Comparison of ENCODE assay signal across 13 mouse cellular contexts in genomic region chrX:75082351-75082750, GRCm38 (mm10). TPM values are rescaled to one million over a fixed set of nuclear protein-coding genes. Genes with fewer than 3 reads are reported as not detected.
DNase-seq lines count a peak whose midpoint lies in the region; ATAC-seq and TF ChIP-seq lines count a peak whose summit lies in the region.
"Had no signal": no experiment of that assay in that cellular context is flagged by ENCODE, and none has a peak within 500 bp of the region (broad histone marks: within the 10 kb centered on the region; RNA-seq: fewer than 3 reads in every experiment).

No protein-coding gene starts in this region.

- H3K4me1 ChIP-seq in kidney, postnatal 0 days (replicated peaks; ENCODE audit: insufficient read depth, low read length): no peaks in the 10 kb centered on the region
- no peaks in the 10 kb centered on the region for H3K4me1 ChIP-seq in kidney, embryonic 15.5 days
- H3K4me1 ChIP-seq: heart, embryonic 10.5 days had no signal

- no peaks in the 10 kb centered on the region for H3K36me3 ChIP-seq in kidney, postnatal 0 days (ENCODE audit: insufficient read depth, low read length)
- no peaks in the 10 kb centered on the region for H3K36me3 ChIP-seq in kidney, embryonic 15.5 days
- H3K36me3 ChIP-seq: heart, embryonic 10.5 days had no signal

- no peak overlapping the region for H3K4me3 ChIP-seq in kidney, postnatal 0 days (replicated peaks; ENCODE audit: low read depth, low read length)
- H3K4me3 ChIP-seq in kidney, embryonic 15.5 days (replicated peaks): no peak overlapping the region
- H3K4me3 ChIP-seq: heart, embryonic 10.5 days; layer of hippocampus, adult 2 months; megakaryocyte, embryonic 14.5 days had no signal

- DNase-seq in kidney, postnatal 0 days (ENCODE audit: low spot score): no peak
- peak; percentile 48 for DNase-seq in 416B (ENCODE audit: low read depth)
- DNase-seq in B cell, adult 2 months: peak; percentile 31 to 50
- DNase-seq in right cerebral cortex, postnatal 4 days: no peak
- no peak for DNase-seq in cerebellum, postnatal 36 days
- DNase-seq: cerebellum, adult 9-11 months had no signal

- 52% methylated on average over 2 of the region's 2 CpGs for WGBS in kidney, postnatal 0 days
- 63% methylated on average over 2 of the region's 2 CpGs for WGBS in kidney, embryonic 15.5 days

- no peak overlapping the region for H3K9ac ChIP-seq in kidney, postnatal 0 days (ENCODE audit: low read depth, low read length)
- H3K9ac ChIP-seq in kidney, embryonic 15.5 days: no peak overlapping the region

- H3K9me3 ChIP-seq in kidney, postnatal 0 days (replicated peaks; ENCODE audit: low read length): no peaks in the 10 kb centered on the region
- no peaks in the 10 kb centered on the region for H3K9me3 ChIP-seq in kidney, embryonic 15.5 days (replicated peaks)
- H3K9me3 ChIP-seq: heart, embryonic 10.5 days; megakaryocyte, embryonic 14.5 days had no signal

- H3K27me3 ChIP-seq in kidney, postnatal 0 days (ENCODE audit: insufficient read depth, low read length): no peaks in the 10 kb centered on the region
- H3K27me3 ChIP-seq in kidney, embryonic 15.5 days: no peaks in the 10 kb centered on the region

- H3K4me2 ChIP-seq in kidney, postnatal 0 days (ENCODE audit: low read length): no peak overlapping the region
- no peak overlapping the region for H3K4me2 ChIP-seq in kidney, embryonic 15.5 days

- H3K27ac ChIP-seq in kidney, postnatal 0 days: no peak overlapping the region
- no peak overlapping the region for H3K27ac ChIP-seq in kidney, embryonic 15.5 days
- H3K27ac ChIP-seq: heart, embryonic 10.5 days; layer of hippocampus, adult 2 months had no signal

- no peak for ATAC-seq in kidney, postnatal 0 days (replicated peaks; ENCODE audit: low FRiP score, low read depth)
- no peak for ATAC-seq in kidney, embryonic 15.5 days (replicated peaks; ENCODE audit: low FRiP score)
- ATAC-seq in erythroid progenitor cell, adult 5-6 weeks (replicated peaks; ENCODE audit: low FRiP score, poor library complexity, severe bottlenecking): 0 out of 2 replicates have a peak, but pooled peaks have one; percentile 56
- no peak for ATAC-seq in activated CD4-positive, CD25-positive, alpha-beta regulatory T cell, adult 4 months
- ATAC-seq: inflammation-experienced regulatory T-cells, adult 6 months had no signal

- peak; percentile 23; the same call in 1 of the 2 replicates for TF ChIP-seq CTCF in kidney, postnatal 0 days (IDR thresholded peaks at IDR 0.05; ENCODE audit: low read depth)

RNA-seq across cellular contexts. Expression of gene Gab3, which starts 2.9 kb away (rescaled TPM):
- polyA plus RNA-seq in kidney, postnatal 0 days (2015; fragmentation: Nextera tagmentation; extraction: Ambion mirVana): 1.1 and 1.4 TPM in 2 replicates
- polyA plus RNA-seq in kidney, embryonic 15.5 days (2015; fragmentation: Nextera tagmentation; extraction: Ambion mirVana): 1.9 and 2.4 TPM in 2 replicates
- 8.0 and 14.8 TPM in 2 replicates for total RNA-seq in erythroid progenitor cell, adult 5-6 weeks (2015; ENCODE audit: low replicate concordance)
- 10.7 and 20.9 TPM in 2 replicates for total RNA-seq in erythroid progenitor cell, adult 5-6 weeks (2017; ENCODE audit: low replicate concordance)
- 10 to 100 TPM; 14.8 to 15.7 TPM for polyA plus RNA-seq in activated CD4-positive, CD25-positive, alpha-beta regulatory T cell, adult 4 months (2017; shearing (Covaris generic))

RNA-seq across cellular contexts. Expression of gene Dkc1, which starts 13.3 kb away (rescaled TPM):
- polyA plus RNA-seq in kidney, postnatal 0 days (2015; fragmentation: Nextera tagmentation; extraction: Ambion mirVana): 64.3 and 82.5 TPM in 2 replicates
- 144 and 173 TPM in 2 replicates for polyA plus RNA-seq in kidney, embryonic 15.5 days (2015; fragmentation: Nextera tagmentation; extraction: Ambion mirVana)
- total RNA-seq in erythroid progenitor cell, adult 5-6 weeks (2015; ENCODE audit: low replicate concordance): 33.5 and 54.5 TPM in 2 replicates
- 53.9 and 107 TPM in 2 replicates for total RNA-seq in erythroid progenitor cell, adult 5-6 weeks (2017; ENCODE audit: low replicate concordance)
- polyA plus RNA-seq in activated CD4-positive, CD25-positive, alpha-beta regulatory T cell, adult 4 months (2017; shearing (Covaris generic)): 100 to 1,000 TPM; 118 to 126 TPM

RNA-seq across cellular contexts. Expression of gene Mpp1, which starts 48.5 kb away (rescaled TPM):
- polyA plus RNA-seq in kidney, postnatal 0 days (2015; fragmentation: Nextera tagmentation; extraction: Ambion mirVana): 45.8 and 50.4 TPM in 2 replicates
- 52.6 and 56.9 TPM in 2 replicates for polyA plus RNA-seq in kidney, embryonic 15.5 days (2015; fragmentation: Nextera tagmentation; extraction: Ambion mirVana)
- 160 and 233 TPM in 2 replicates for total RNA-seq in erythroid progenitor cell, adult 5-6 weeks (2015; ENCODE audit: low replicate concordance)
- 150 and 345 TPM in 2 replicates for total RNA-seq in erythroid progenitor cell, adult 5-6 weeks (2017; ENCODE audit: low replicate concordance)
- polyA plus RNA-seq in activated CD4-positive, CD25-positive, alpha-beta regulatory T cell, adult 4 months (2017; shearing (Covaris generic)): 100 to 1,000 TPM; 100 to 101 TPM

Comparison
In these comparisons a context has a peak if more than half of its experiments do, and no peak if none do; other contexts are left out.
1. DNase-seq: peak in 416B (single experiment) and B cell, adult 2 months (2 of 2); none in kidney, postnatal 0 days (single experiment), right cerebral cortex, postnatal 4 days (single experiment) and cerebellum, postnatal 36 days (0 of 2).